Mouse (Mus musculus): Measurements from ENCODE around the gene Clasp1.

Gene Clasp1

GRCm38 (mm10) chr1:118453577-118453976 is 64.7 kb downstream of the Clasp1 start:
- no peak for DNase-seq

GRCm38 (mm10) chr1:118454817-118455216 is 66.0 kb downstream of the Clasp1 start:
- no peak for DNase-seq

GRCm38 (mm10) chr1:118457256-118457882 is 68.5 kb downstream of the Clasp1 start:
- peak; percentile 29 to 47 for DNase-seq

GRCm38 (mm10) chr1:118457883-118458259 is 69.0 kb downstream of the Clasp1 start:
- no peak for DNase-seq

GRCm38 (mm10) chr1:118458279-118458678 is 69.4 kb downstream of the Clasp1 start:
- DNase-seq: no peak

- peak; percentile 92 for DNase-seq
These were observed 70.4 kb downstream of the Clasp1 start for GRCm38 (mm10) chr1:118458963-118459920.

GRCm38 (mm10) chr1:118460716-118461115 is 71.9 kb downstream of the Clasp1 start:
- no peak for DNase-seq

- DNase-seq: no peak
These were observed 77.2 kb downstream of the Clasp1 start for GRCm38 (mm10) chr1:118466041-118466440.

- DNase-seq: no peak
These were observed 83.5 kb downstream of the Clasp1 start for GRCm38 (mm10) chr1:118472386-118472785.

- DNase-seq: peak; percentile 61 to 70
These were observed 88.1 kb downstream of the Clasp1 start for GRCm38 (mm10) chr1:118476919-118477318.

- DNase-seq: no peak
These were observed 90.4 kb downstream of the Clasp1 start for GRCm38 (mm10) chr1:118479246-118479645.

- no peak for DNase-seq
These were observed 91.9 kb downstream of the Clasp1 start for GRCm38 (mm10) chr1:118480484-118481364.

- DNase-seq: peak in 1 of 2 experiments; percentile 22
These were observed 92.5 kb downstream of the Clasp1 start for GRCm38 (mm10) chr1:118481365-118481702.

- no peak for DNase-seq
These were observed 92.8 kb downstream of the Clasp1 start for GRCm38 (mm10) chr1:118481703-118482102.

- DNase-seq: no peak
These were observed 93.6 kb downstream of the Clasp1 start for GRCm38 (mm10) chr1:118482285-118483019.

- DNase-seq: no peak
These were observed 94.7 kb downstream of the Clasp1 start for GRCm38 (mm10) chr1:118483504-118484096.

- DNase-seq: no peak
These were observed 96.7 kb downstream of the Clasp1 start for GRCm38 (mm10) chr1:118485572-118485971.

- DNase-seq: no peak
These were observed 97.2 kb downstream of the Clasp1 start for GRCm38 (mm10) chr1:118486021-118486420.

GRCm38 (mm10) chr1:118492811-118493210 is 104.0 kb downstream of the Clasp1 start:
- DNase-seq: no peak

GRCm38 (mm10) chr1:118494551-118494950 is 105.7 kb downstream of the Clasp1 start:
- no peak for DNase-seq

- DNase-seq: peak; percentile 86 to 91
These were observed 109.5 kb downstream of the Clasp1 start for GRCm38 (mm10) chr1:118498311-118498710.

- no peak for DNase-seq
These were observed 111.7 kb downstream of the Clasp1 start for GRCm38 (mm10) chr1:118500606-118501005.
